8 mouse cellular contexts compared by ENCODE assay signal in the genomic region with DNA sequence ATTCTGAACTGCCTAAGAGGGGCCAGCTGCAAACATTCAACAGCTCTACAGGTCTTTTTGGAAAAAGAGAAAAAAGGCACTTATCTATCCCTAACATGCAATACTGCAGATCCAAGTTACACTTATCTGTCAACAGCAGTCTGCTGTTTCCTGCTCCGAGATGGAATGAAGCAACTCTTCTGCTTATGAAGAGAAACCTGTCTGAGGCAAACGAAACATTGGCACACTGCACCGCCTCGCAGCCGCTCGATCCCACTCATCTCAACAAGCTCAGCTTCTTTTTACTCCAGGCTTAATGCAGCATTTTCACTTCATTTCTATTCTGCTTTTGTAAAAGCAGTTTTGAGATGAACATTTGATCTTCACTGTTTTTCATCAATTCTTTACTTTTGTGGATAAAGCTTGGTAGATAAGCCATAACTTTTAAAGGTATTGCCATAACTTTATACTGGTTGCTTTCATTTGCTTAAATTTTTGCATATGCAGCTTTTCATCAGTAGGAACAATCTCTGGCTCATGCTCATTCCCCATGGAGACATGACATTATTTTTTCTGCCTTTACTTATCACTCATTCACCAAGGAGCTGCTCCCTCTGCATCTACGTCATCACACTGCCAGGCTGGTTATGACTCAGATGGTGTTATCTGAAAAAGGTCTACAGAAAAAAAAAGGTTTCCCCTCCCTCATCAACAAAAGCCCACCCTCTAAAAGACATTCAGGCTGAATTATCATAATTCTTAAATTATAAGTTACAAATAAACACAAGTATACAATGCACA. TPM values are rescaled to one million over a fixed set of nuclear protein-coding genes. Genes with fewer than 3 reads are reported as not detected.
DNase-seq lines count a peak whose midpoint lies in the region; ATAC-seq and TF ChIP-seq lines count a peak whose summit lies in the region.

No protein-coding gene starts in this region.

- H3K36me3 ChIP-seq in heart, embryonic 16.5 days (ENCODE audit: control insufficient read depth, insufficient read depth) = peaks cover 34% of the 10 kb centered on the region
- peaks cover 55% of the 10 kb centered on the region for H3K36me3 ChIP-seq in liver, embryonic 16.5 days (ENCODE audit: control insufficient read depth, insufficient read depth)
- H3K36me3 ChIP-seq in stomach, embryonic 16.5 days (ENCODE audit: control insufficient read depth, insufficient read depth, low read length) = peaks cover 17% of the 10 kb centered on the region

- H3K9ac ChIP-seq in heart, embryonic 16.5 days (ENCODE audit: low read length) = peak overlapping the region; percentile 96
- H3K9ac ChIP-seq in liver, embryonic 16.5 days (ENCODE audit: low read depth, low read length) = peak overlapping the region; percentile 68
- H3K9ac ChIP-seq in stomach, embryonic 16.5 days (ENCODE audit: low read length) = peak overlapping the region; percentile 77

- no peak for TF ChIP-seq POLR2A in bone marrow macrophage, adult 2 months (IDR thresholded peaks at IDR 0.05; ENCODE audit: borderline replicate concordance, low read depth, low read length)

- DNase-seq in left cerebral cortex, adult 2 months (ENCODE audit: extremely low spot score in 1 of 2, low spot score in 2 of 2) = no peak
- DNase-seq in left cerebral cortex, postnatal 4 days = no peak
- no peak for DNase-seq in adrenal gland, postnatal 14 days
- no peak for DNase-seq in left cerebral cortex, adult 9 months (ENCODE audit: low spot score in 2 of 2)

- WGBS in heart, embryonic 16.5 days = under 1% methylated on average over 7 of the region's 7 CpGs
- under 1% methylated on average over 7 of the region's 7 CpGs for WGBS in liver, embryonic 16.5 days (ENCODE audit: insufficient replicate concordance)
- 0% methylated on average over 7 of the region's 7 CpGs for WGBS in stomach, embryonic 16.5 days

- no peak for ATAC-seq in heart, embryonic 16.5 days (replicated peaks; ENCODE audit: extremely low read depth, insufficient read depth, low FRiP score)
- peak; percentile 12 for ATAC-seq in liver, embryonic 16.5 days (ENCODE audit: low read depth)
- ATAC-seq in stomach, embryonic 16.5 days (ENCODE audit: insufficient read depth, low FRiP score) = no peak

- H3K27ac ChIP-seq in left cerebral cortex, adult 2 months = peak overlapping the region; percentile 100
- peak overlapping the region; percentile 37 for H3K27ac ChIP-seq in bone marrow macrophage, adult 2 months (ENCODE audit: insufficient read depth, low read depth, low read length)
- peak overlapping the region; percentile 72 for H3K27ac ChIP-seq in heart, embryonic 16.5 days (ENCODE audit: low read length)
- H3K27ac ChIP-seq in liver, embryonic 16.5 days (ENCODE audit: low read length) = peak overlapping the region; percentile 90
- H3K27ac ChIP-seq in stomach, embryonic 16.5 days (ENCODE audit: low read length) = peak overlapping the region; percentile 61; the same call in 1 of the 2 replicates

- peaks cover under 1% of the 10 kb centered on the region; the same call in 1 of the 2 replicates for H3K4me1 ChIP-seq in bone marrow macrophage, adult 2 months (ENCODE audit: control insufficient read depth, insufficient read depth, low read length)
- peaks cover 18% of the 10 kb centered on the region for H3K4me1 ChIP-seq in heart, embryonic 16.5 days (ENCODE audit: control insufficient read depth, insufficient read depth, low read length)
- peaks cover 37% of the 10 kb centered on the region for H3K4me1 ChIP-seq in liver, embryonic 16.5 days (ENCODE audit: control insufficient read depth, low read depth, low read length)
- H3K4me1 ChIP-seq in stomach, embryonic 16.5 days (ENCODE audit: control insufficient read depth, insufficient read depth, low read length) = peaks cover 21% of the 10 kb centered on the region

- H3K4me3 ChIP-seq in left cerebral cortex, adult 2 months = peak overlapping the region; percentile 82
- H3K4me3 ChIP-seq in bone marrow macrophage, adult 2 months (ENCODE audit: insufficient read depth, low read length) = peak overlapping the region; percentile 71
- peak overlapping the region; percentile 72 for H3K4me3 ChIP-seq in heart, embryonic 16.5 days (ENCODE audit: low read length)
- H3K4me3 ChIP-seq in liver, embryonic 16.5 days (ENCODE audit: low read depth, low read length) = peak overlapping the region; percentile 73
- H3K4me3 ChIP-seq in stomach, embryonic 16.5 days (replicated peaks; ENCODE audit: low read length) = peak overlapping the region; percentile 97

- peak overlapping the region; percentile 71 for H3K4me2 ChIP-seq in heart, embryonic 16.5 days (ENCODE audit: low read depth, low read length)
- H3K4me2 ChIP-seq in liver, embryonic 16.5 days (ENCODE audit: low read depth, low read length) = peak overlapping the region; percentile 51
- H3K4me2 ChIP-seq in stomach, embryonic 16.5 days (ENCODE audit: low read depth, low read length) = peak overlapping the region; percentile 98

- no peaks in the 10 kb centered on the region for H3K9me3 ChIP-seq in heart, embryonic 16.5 days (replicated peaks; ENCODE audit: control insufficient read depth, low read length)
- H3K9me3 ChIP-seq in liver, embryonic 16.5 days (replicated peaks; ENCODE audit: control insufficient read depth, low read length) = no peaks in the 10 kb centered on the region
- no peaks in the 10 kb centered on the region for H3K9me3 ChIP-seq in stomach, embryonic 16.5 days (replicated peaks; ENCODE audit: control insufficient read depth, low read length)

- intact Hi-C loops in left cerebral cortex, adult 2 months (cut with DNase I) = no loop called here
- intact Hi-C loops in left cerebral cortex, postnatal 4 days (cut with DNase I) = no loop called here

- no peak for TF ChIP-seq CTCF in left cerebral cortex, adult 2 months (IDR thresholded peaks at IDR 0.05)
- TF ChIP-seq CTCF in bone marrow macrophage, adult 2 months (IDR thresholded peaks at IDR 0.05; ENCODE audit: low read depth, low read length) = no peak

- H3K27me3 ChIP-seq in heart, embryonic 16.5 days (ENCODE audit: control insufficient read depth, insufficient read depth, low read length) = no peaks in the 10 kb centered on the region
- no peaks in the 10 kb centered on the region for H3K27me3 ChIP-seq in liver, embryonic 16.5 days (ENCODE audit: control insufficient read depth, insufficient read depth, low read depth, low read length)
- no peaks in the 10 kb centered on the region for H3K27me3 ChIP-seq in stomach, embryonic 16.5 days (ENCODE audit: control insufficient read depth, insufficient read depth, low read length)

RNA-seq across cellular contexts. Expression of a gene that starts 27.7 kb away (rescaled TPM):
- total RNA-seq in left cerebral cortex, adult 2 months (2021) = 10 to 100 TPM; 92.0 to 98.0 TPM
- total RNA-seq in left cerebral cortex, postnatal 4 days (2021) = 10 to 100 TPM; 81.7 to 81.8 TPM
- 46.7 and 48.3 TPM in 2 replicates for polyA plus RNA-seq in bone marrow macrophage, adult 2 months (2012; ENCODE audit: insufficient read depth, insufficient read length, missing spikeins)
- 62.1 and 66.6 TPM in 2 replicates for polyA plus RNA-seq in heart, embryonic 16.5 days (2015; fragmentation: Nextera tagmentation; extraction: Ambion mirVana)
- polyA plus RNA-seq in liver, embryonic 16.5 days (2015; fragmentation: Nextera tagmentation; extraction: Ambion mirVana) = 19.3 and 21.5 TPM in 2 replicates
- polyA plus RNA-seq in stomach, embryonic 16.5 days (2015; fragmentation: Nextera tagmentation; extraction: Ambion mirVana) = 66.3 and 67.8 TPM in 2 replicates
- total RNA-seq in adrenal gland, postnatal 14 days (2021) = 87.4 and 92.1 TPM in 2 replicates

RNA-seq across cellular contexts. Expression of a gene that starts 58.2 kb away (rescaled TPM):
- 10 to 100 TPM; 38.9 to 43.1 TPM for total RNA-seq in left cerebral cortex, adult 2 months (2021)
- 10 to 100 TPM; 23.8 to 23.9 TPM for total RNA-seq in left cerebral cortex, postnatal 4 days (2021)
- polyA plus RNA-seq in bone marrow macrophage, adult 2 months (2012; ENCODE audit: insufficient read depth, insufficient read length, missing spikeins) = 11.4 and 15.7 TPM in 2 replicates
- 27.3 and 31.5 TPM in 2 replicates for polyA plus RNA-seq in heart, embryonic 16.5 days (2015; fragmentation: Nextera tagmentation; extraction: Ambion mirVana)
- 0.74 and 4.6 TPM in 2 replicates for polyA plus RNA-seq in liver, embryonic 16.5 days (2015; fragmentation: Nextera tagmentation; extraction: Ambion mirVana)
- polyA plus RNA-seq in stomach, embryonic 16.5 days (2015; fragmentation: Nextera tagmentation; extraction: Ambion mirVana) = 22.8 and 24.6 TPM in 2 replicates
- total RNA-seq in adrenal gland, postnatal 14 days (2021) = 212 and 214 TPM in 2 replicates

Comparison
In these comparisons a context has a peak if more than half of its experiments do, and no peak if none do; other contexts are left out.
1. H3K27ac ChIP-seq: peak in every context shown above with its lines; median percentile 100 in left cerebral cortex, adult 2 months; 90 in liver, embryonic 16.5 days; 72 in heart, embryonic 16.5 days; 61 in stomach, embryonic 16.5 days; 37 in bone marrow macrophage, adult 2 months.